ENCODE assay signal across 22 mouse cellular contexts in genomic region chr4:149844971-149845370, GRCm38 (mm10).
DNase-seq lines count a peak whose midpoint lies in the region; ATAC-seq and TF ChIP-seq lines count a peak whose summit lies in the region.
"Had no signal": no experiment of that assay in that cellular context is flagged by ENCODE, and none has a peak within 500 bp of the region (broad histone marks: within the 10 kb centered on the region; RNA-seq: fewer than 3 reads in every experiment).

No protein-coding gene starts in this region.

- intact Hi-C loops in heart, adult 2 months (cut with DNase I) = no loop called here

- peaks cover 6% of the 10 kb centered on the region for H3K4me1 ChIP-seq in heart, adult 2 months (ENCODE audit: control insufficient read depth, insufficient read depth, low read length)
- peaks cover 23% of the 10 kb centered on the region for H3K4me1 ChIP-seq in heart, embryonic 10.5 days
- peaks cover 23% of the 10 kb centered on the region for H3K4me1 ChIP-seq in kidney, embryonic 15.5 days
- H3K4me1 ChIP-seq in neural tube, embryonic 15.5 days = peaks cover 9% of the 10 kb centered on the region

- H3K9ac ChIP-seq in heart, adult 2 months (ENCODE audit: low read depth, low read length) = no peak overlapping the region
- H3K9ac ChIP-seq in kidney, embryonic 15.5 days = no peak overlapping the region
- no peak overlapping the region for H3K9ac ChIP-seq in neural tube, embryonic 15.5 days (replicated peaks)
- H3K9ac ChIP-seq: embryonic facial prominence, embryonic 13.5 days; heart, embryonic 12.5 days; midbrain, embryonic 12.5 days had no signal

- no peak overlapping the region for H3K27ac ChIP-seq in heart, adult 2 months
- no peak overlapping the region for H3K27ac ChIP-seq in heart, embryonic 10.5 days
- H3K27ac ChIP-seq in kidney, embryonic 15.5 days = no peak overlapping the region
- no peak overlapping the region for H3K27ac ChIP-seq in neural tube, embryonic 15.5 days (replicated peaks)
- H3K27ac ChIP-seq: embryonic facial prominence, embryonic 13.5 days; hindbrain, postnatal 0 days; kidney, postnatal 0 days; midbrain, embryonic 12.5 days had no signal

- H3K9me3 ChIP-seq in heart, embryonic 10.5 days = no peaks in the 10 kb centered on the region
- no peaks in the 10 kb centered on the region for H3K9me3 ChIP-seq in kidney, embryonic 15.5 days (replicated peaks)
- no peaks in the 10 kb centered on the region for H3K9me3 ChIP-seq in neural tube, embryonic 15.5 days (replicated peaks)
- H3K9me3 ChIP-seq: embryonic facial prominence, embryonic 13.5 days; heart, embryonic 12.5 days; midbrain, embryonic 12.5 days had no signal

- WGBS in heart, adult 2 months = 58% methylated on average over 10 of the region's 10 CpGs
- WGBS in heart, embryonic 10.5 days = 77% methylated on average over 10 of the region's 10 CpGs
- WGBS in kidney, embryonic 15.5 days = 48% methylated on average over 10 of the region's 10 CpGs
- WGBS in neural tube, embryonic 15.5 days = 89% methylated on average over 10 of the region's 10 CpGs

- no peaks in the 10 kb centered on the region for H3K79me2 ChIP-seq in heart, adult 2 months (replicated peaks; ENCODE audit: control insufficient read depth, insufficient read depth, low read length)

- no peak for TF ChIP-seq CTCF in heart, adult 2 months (IDR thresholded peaks at IDR 0.05)

- no peak overlapping the region for H3K4me2 ChIP-seq in kidney, embryonic 15.5 days
- H3K4me2 ChIP-seq in neural tube, embryonic 15.5 days = no peak overlapping the region
- H3K4me2 ChIP-seq: embryonic facial prominence, embryonic 13.5 days; heart, embryonic 12.5 days; midbrain, embryonic 12.5 days had no signal

- no peaks in the 10 kb centered on the region for H3K27me3 ChIP-seq in heart, adult 2 months (ENCODE audit: control insufficient read depth, insufficient read depth, low read length)
- H3K27me3 ChIP-seq in heart, embryonic 10.5 days (ENCODE audit: insufficient read depth, poor library complexity, severe bottlenecking) = no peaks in the 10 kb centered on the region
- H3K27me3 ChIP-seq in kidney, embryonic 15.5 days = no peaks in the 10 kb centered on the region
- no peaks in the 10 kb centered on the region for H3K27me3 ChIP-seq in neural tube, embryonic 15.5 days (replicated peaks)
- H3K27me3 ChIP-seq: embryonic facial prominence, embryonic 13.5 days; heart, embryonic 12.5 days; midbrain, embryonic 12.5 days; Patski had no signal

- no peak for TF ChIP-seq POLR2A in heart, adult 2 months (IDR thresholded peaks at IDR 0.05; ENCODE audit: insufficient read depth, low read depth, low read length)

- no peak overlapping the region for H3K4me3 ChIP-seq in heart, adult 2 months
- no peak overlapping the region for H3K4me3 ChIP-seq in heart, embryonic 10.5 days
- no peak overlapping the region for H3K4me3 ChIP-seq in kidney, embryonic 15.5 days (replicated peaks)
- no peak overlapping the region for H3K4me3 ChIP-seq in neural tube, embryonic 15.5 days (replicated peaks)
- H3K4me3 ChIP-seq: embryonic facial prominence, embryonic 13.5 days; gastrocnemius, adult 2 months; heart, embryonic 12.5 days; midbrain, embryonic 12.5 days had no signal

- 0 out of 2 replicates have a peak, but pooled peaks have one; percentile 14 for TF ChIP-seq EP300 in heart, adult 2 months (IDR thresholded peaks at IDR 0.05; ENCODE audit: insufficient read depth, low read depth, low read length)

- no peak for ATAC-seq in kidney, embryonic 15.5 days (replicated peaks; ENCODE audit: low FRiP score)
- ATAC-seq in neural tube, embryonic 15.5 days (ENCODE audit: low FRiP score) = no peak
- ATAC-seq: CD4-positive, CD25-positive, alpha-beta regulatory T cell, adult 4 months; forebrain, embryonic 14.5 days; hindbrain, postnatal 0 days; Patski had no signal

- no peaks in the 10 kb centered on the region for H3K36me3 ChIP-seq in heart, adult 2 months (ENCODE audit: control insufficient read depth, insufficient read depth, low read length)
- no peaks in the 10 kb centered on the region for H3K36me3 ChIP-seq in heart, embryonic 10.5 days
- H3K36me3 ChIP-seq in kidney, embryonic 15.5 days = no peaks in the 10 kb centered on the region
- H3K36me3 ChIP-seq in neural tube, embryonic 15.5 days = no peaks in the 10 kb centered on the region
- H3K36me3 ChIP-seq: embryonic facial prominence, embryonic 13.5 days; heart, embryonic 12.5 days; midbrain, embryonic 12.5 days had no signal

- DNase-seq in heart, adult 2 months = no peak
- no peak for DNase-seq in heart, embryonic 10.5 days (ENCODE audit: low spot score)
- DNase-seq in kidney, postnatal 14 days = peak; percentile 36
- peak; percentile 57 to 65 for DNase-seq in kidney, postnatal 36 days
- DNase-seq in right cerebral cortex, adult 2 months (ENCODE audit: low spot score in 2 of 2) = no peak
- no peak for DNase-seq in heart, adult 9 months (ENCODE audit: low spot score in 2 of 2)
- DNase-seq: adrenal gland, adult 2 months; cerebellum, adult 18-20 months; cerebellum, postnatal 14 days; right cerebral cortex, postnatal 25 days; spleen, adult 18-20 months had no signal

Comparison
In these comparisons a context has a peak if more than half of its experiments do, and no peak if none do; other contexts are left out.
1. DNase-seq: peak in kidney, postnatal 14 days (single experiment) and kidney, postnatal 36 days (2 of 2); none in heart, adult 2 months (0 of 2), heart, embryonic 10.5 days (single experiment), right cerebral cortex, adult 2 months (0 of 2) and heart, adult 9 months (0 of 2).